Mouse (Mus musculus): ENCODE results near the gene Dnm3. TPM values are rescaled to one million over a fixed set of nuclear protein-coding genes. Genes with fewer than 3 reads are reported as not detected.

The Dnm3 gene
- polyA plus RNA-seq, 1 experiment from 2014 or later, result 71.6 TPM

DNA sequence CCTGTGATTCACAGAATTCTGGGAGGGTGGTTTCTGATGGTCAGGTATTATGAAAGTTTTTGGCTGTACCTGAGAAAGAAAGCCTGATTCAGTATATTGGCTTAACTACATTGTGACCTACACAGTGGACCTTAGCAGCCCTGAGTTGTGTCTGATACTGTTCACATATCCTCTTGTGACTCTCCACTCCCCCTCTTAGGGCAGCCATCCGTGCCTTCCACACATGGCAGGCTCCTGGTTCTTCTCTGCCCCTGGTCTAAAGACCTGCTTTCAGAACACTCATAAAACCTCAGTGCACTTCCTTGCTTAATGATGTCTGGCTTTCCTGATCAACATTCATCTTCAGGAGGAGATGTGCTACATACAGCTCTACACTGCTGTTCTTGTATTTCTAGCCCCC, 525.2 kb downstream of the Dnm3 start:
- no peak for DNase-seq (ENCODE audit: low spot score)
- no peak overlapping the region for H3K4me3 ChIP-seq (replicated peaks; ENCODE audit: low read length)
- H3K27me3 ChIP-seq (ENCODE audit: control insufficient read depth, insufficient read depth, low read length), result no peaks in the 10 kb centered on the region
- H3K9ac ChIP-seq, result no peak overlapping the region
- H3K4me2 ChIP-seq (replicated peaks), result no peak overlapping the region
- H3K4me1 ChIP-seq (replicated peaks; ENCODE audit: control insufficient read depth, insufficient read depth, low read length), result no peaks in the 10 kb centered on the region
- no peaks in the 10 kb centered on the region for H3K9me3 ChIP-seq (ENCODE audit: control insufficient read depth, low read length)
- H3K36me3 ChIP-seq (replicated peaks; ENCODE audit: control insufficient read depth, insufficient read depth), result no peaks in the 10 kb centered on the region
- no peak for ATAC-seq (ENCODE audit: low FRiP score)
- H3K27ac ChIP-seq, result no peak overlapping the region
- 63% methylated on average over 1 of the region's 1 CpGs for WGBS

DNA sequence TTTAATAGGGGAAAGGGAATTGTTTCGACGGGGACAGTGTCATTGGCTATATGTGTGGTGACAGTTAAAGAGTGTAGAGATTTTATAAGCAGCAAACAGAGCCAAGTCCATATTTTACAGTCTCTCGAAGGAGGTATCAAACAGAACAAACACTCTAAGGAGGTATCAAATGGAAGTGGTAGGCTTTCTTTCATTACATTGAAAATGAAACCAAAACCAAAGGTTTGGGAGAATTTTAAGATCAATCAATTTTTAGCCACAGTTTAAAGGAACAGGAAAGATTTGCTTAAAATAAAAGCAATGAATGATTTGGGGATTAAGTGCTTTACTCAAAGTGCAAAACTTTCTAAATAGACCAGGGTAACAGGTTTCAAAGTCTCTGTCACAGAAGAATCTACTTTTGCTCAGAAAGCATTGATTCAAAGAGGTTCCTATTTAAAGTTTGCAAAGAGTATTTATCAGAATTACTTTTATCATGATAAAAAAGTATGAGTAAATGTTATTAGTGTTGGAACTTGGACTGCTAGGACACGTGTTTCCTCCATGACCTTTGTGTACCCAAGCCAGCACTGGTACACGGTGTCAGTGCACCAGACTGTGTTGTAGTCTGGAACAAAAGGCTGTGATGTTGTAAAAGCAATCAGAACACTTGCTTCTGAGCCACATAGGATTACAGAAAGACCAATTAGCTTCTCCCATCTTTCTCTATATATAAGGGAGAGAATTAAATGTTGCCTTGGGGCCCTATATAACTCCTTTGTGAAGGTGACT, 526.6 kb downstream of the Dnm3 start:
- Histone ChIP-seq H3K4me1 (replicated peaks; ENCODE audit: control insufficient read depth, insufficient read depth, low read length) (no peaks in the 10 kb centered on the region), H3K36me3 (replicated peaks; ENCODE audit: control insufficient read depth, insufficient read depth) (no peaks in the 10 kb centered on the region), H3K4me3 (replicated peaks; ENCODE audit: low read length) (no peak overlapping the region), H3K27ac (no peak overlapping the region), H3K9ac (no peak overlapping the region), H3K27me3 (ENCODE audit: control insufficient read depth, insufficient read depth, low read length) (no peaks in the 10 kb centered on the region), H3K9me3 (ENCODE audit: control insufficient read depth, low read length) (no peaks in the 10 kb centered on the region), H3K4me2 (replicated peaks) (no peak overlapping the region)
- DNase-seq (ENCODE audit: low spot score) (no peak), ATAC-seq (ENCODE audit: low FRiP score) (no peak)
- WGBS, result 87% methylated on average over 5 of the region's 5 CpGs

DNA sequence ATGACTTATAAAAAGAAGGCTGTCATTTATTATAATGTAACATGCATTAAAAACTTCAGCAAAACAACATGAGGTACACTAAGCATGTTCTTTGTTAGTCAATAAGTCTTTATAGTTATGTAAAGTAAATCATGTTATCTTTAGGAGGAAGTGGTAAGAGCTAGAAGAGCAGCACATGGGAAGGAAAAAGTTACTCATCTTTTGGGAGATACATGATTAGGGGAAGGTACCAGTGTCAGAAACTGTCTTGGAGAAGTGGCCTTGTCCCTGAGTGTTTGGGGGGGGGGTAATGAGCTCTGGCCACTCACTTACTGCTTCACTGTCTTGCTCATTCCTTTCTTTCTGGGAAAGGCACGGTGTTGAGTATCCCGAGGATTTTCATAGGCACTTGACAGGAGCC, 535.8 kb downstream of the Dnm3 start:
- Histone ChIP-seq H3K36me3 (replicated peaks; ENCODE audit: control insufficient read depth, insufficient read depth) (no peaks in the 10 kb centered on the region), H3K27me3 (ENCODE audit: control insufficient read depth, insufficient read depth, low read length) (no peaks in the 10 kb centered on the region), H3K4me1 (replicated peaks; ENCODE audit: control insufficient read depth, insufficient read depth, low read length) (no peaks in the 10 kb centered on the region), H3K9me3 (ENCODE audit: control insufficient read depth, low read length) (no peaks in the 10 kb centered on the region), H3K4me3 (replicated peaks; ENCODE audit: low read length) (no peak overlapping the region), H3K27ac (no peak overlapping the region), H3K9ac (no peak overlapping the region), H3K4me2 (replicated peaks) (no peak overlapping the region)
- WGBS, result 96% methylated on average over 2 of the region's 2 CpGs
- DNase-seq (ENCODE audit: low spot score) (no peak), ATAC-seq (ENCODE audit: low FRiP score) (no peak)

MicroRNAs within 50 kb of the gene (microRNA counts, 519-probe panel; counts per million panel counts)
- microRNA mmu-miR-199a-3p (5,622 counts per million, percentile 71 among the panel's probes with 10 or more counts), microRNA mmu-miR-199a-5p (5,569 counts per million, percentile 69 among the panel's probes with 10 or more counts), microRNA mmu-miR-214 (not detected)

Small RNAs within 50 kb of the gene (microRNA-seq; reads per million reads assigned to microRNA genes)
- gene Mir199a-2, result 7.7 reads per million, percentile 27 among the genes with 10 or more reads in this experiment
- 220 reads per million, percentile 61 among the genes with 10 or more reads in this experiment for gene Mir214

Other genes with a start within 250 kb of the Dnm3 start
- 11.8 and 12.2 TPM in 2 replicates for gene Mettl13, start 70.5 kb upstream of the Dnm3 start, polyA plus RNA-seq (2014; fragmentation: Nextera tagmentation; extraction: Ambion mirVana)
- gene Vamp4, start 92.5 kb upstream of the Dnm3 start, polyA plus RNA-seq (2014; fragmentation: Nextera tagmentation; extraction: Ambion mirVana), result 70.6 and 80.0 TPM in 2 replicates
- 0.13 TPM in 1 of 2 replicates, not detected in the other for gene Myoc, start 161.1 kb upstream of the Dnm3 start, polyA plus RNA-seq (2014; fragmentation: Nextera tagmentation; extraction: Ambion mirVana)
- not detected in 2 replicates for gene Myocos, start 180.2 kb upstream of the Dnm3 start, polyA plus RNA-seq (2014; fragmentation: Nextera tagmentation; extraction: Ambion mirVana)